In the genomic region with DNA sequence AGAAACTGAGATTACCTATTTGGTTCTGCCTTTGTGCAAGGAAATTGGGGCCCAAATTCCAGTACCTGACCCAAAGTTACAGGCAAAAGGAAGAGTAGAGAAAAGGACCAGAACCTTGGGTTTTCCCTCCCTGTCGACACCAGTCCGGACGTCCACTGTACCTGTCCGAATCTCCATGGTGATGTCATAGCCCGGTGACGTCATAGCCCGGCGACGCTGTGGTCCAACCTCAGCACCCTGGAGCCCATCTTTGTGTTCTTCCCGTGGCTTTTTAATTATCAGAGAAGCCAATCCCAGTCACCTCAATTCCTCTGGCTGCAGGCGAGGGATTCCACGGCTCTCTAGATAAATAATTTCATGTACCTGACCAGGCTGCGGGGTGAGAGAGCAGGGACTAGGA, we compare ENCODE assay signal across 22 mouse cellular contexts.
"Had no signal": no experiment of that assay in that cellular context is flagged by ENCODE, and none has a peak within 500 bp of the region (broad histone marks: within the 10 kb centered on the region; RNA-seq: fewer than 3 reads in every experiment).

No protein-coding gene starts in this region.

- ATAC-seq: intestine, postnatal 0 days; liver, postnatal 0 days; lung, postnatal 0 days; midbrain, embryonic 16.5 days had no signal

- DNase-seq: kidney, adult 8-10 months; kidney, postnatal 14 days; layer of hippocampus, adult 9-11 months; liver, postnatal 0 days; lung, embryonic 14.5 days; retina, postnatal 1 day; right cerebral cortex, postnatal 25 days; spleen, adult 18-20 months; thymus, postnatal 25 days had no signal

- H3K9ac ChIP-seq: limb, embryonic 12.5 days; limb, embryonic 15.5 days; liver, embryonic 14.5 days; liver, postnatal 0 days; lung, embryonic 14.5 days; midbrain, embryonic 12.5 days; neural tube, embryonic 13.5 days; stomach, embryonic 15.5 days had no signal

- H3K4me2 ChIP-seq: limb, embryonic 12.5 days; limb, embryonic 15.5 days; liver, embryonic 11.5 days; lung, embryonic 14.5 days; midbrain, embryonic 12.5 days; neural tube, embryonic 13.5 days; stomach, embryonic 15.5 days had no signal

- H3K9me3 ChIP-seq: limb, embryonic 12.5 days; limb, embryonic 15.5 days; stomach, embryonic 15.5 days had no signal

- H3K27ac ChIP-seq: layer of hippocampus, adult 2 months; limb, embryonic 12.5 days; limb, embryonic 15.5 days; liver, embryonic 14.5 days; macrophage; midbrain, embryonic 12.5 days; neural tube, embryonic 13.5 days; stomach, embryonic 15.5 days had no signal

- H3K4me3 ChIP-seq: layer of hippocampus, adult 2 months; limb, embryonic 12.5 days; limb, embryonic 15.5 days; midbrain, embryonic 12.5 days; myocyte; neural tube, embryonic 13.5 days; stomach, embryonic 15.5 days had no signal

- H3K36me3 ChIP-seq: limb, embryonic 12.5 days; limb, embryonic 15.5 days; midbrain, embryonic 12.5 days; neural tube, embryonic 13.5 days; stomach, embryonic 15.5 days had no signal

- H3K27me3 ChIP-seq: limb, embryonic 12.5 days; limb, embryonic 15.5 days; midbrain, embryonic 12.5 days; neural tube, embryonic 13.5 days; stomach, embryonic 15.5 days had no signal
